Mouse (Mus musculus): ENCODE results near the gene Bnip2.

GRCm38 (mm10) chr9:70011537-70012407 is 22.5 kb downstream of the Bnip2 start:
- TF ChIP-seq CTCF (IDR thresholded peaks at IDR 0.05; ENCODE audit: low read depth) (no peak), EP300 (IDR thresholded peaks at IDR 0.05; ENCODE audit: low read depth) (no peak)
